Mouse (Mus musculus) left cerebral cortex, adult 2 months (tissue): ENCODE measurements around the gene Hsd17b11. TPM values are rescaled to one million over a fixed set of nuclear protein-coding genes. Genes with fewer than 3 reads are reported as not detected.
A peak's percentile ranks its signal among the peaks of the same experiment; 100 is the strongest.

Experiments used
- DNase-seq, 2 experiments: peaks; one replicate each; pipeline ENCODE4 v3.0.0; 2021 to 2022; ENCODE audit warnings: low spot score in 2 of 2, mixed read lengths in 1 of 2; ENCODE audit errors: extremely low spot score in 1 of 2
- H3K27ac ChIP-seq: fragments of 200-600 bp; 2 replicates; pipeline ENCODE4 v1.8.1; 2022
- H3K4me3 ChIP-seq: fragments of 200-600 bp; 2 replicates; pipeline ENCODE4 v1.8.1; 2022
- CTCF ChIP-seq: fragments of 200-600 bp; IDR thresholded peaks from 2 replicates; pipeline ENCODE4 v1.8.1; 2022; ENCODE audit warnings: antibody characterized with exemption, mild to moderate bottlenecking, moderate library complexity
- intact Hi-C: fragments of 180-260 bp; cut with DNase I; formaldehyde crosslinking; loops from one replicate; pipeline ENCODE4 v1.15.1; 2025
- total RNA-seq, 2 experiments: library from RNA; stranded (reverse); gene quantifications; 2 replicates each; pipeline ENCODE4 v1.2.3; 2021

The Hsd17b11 gene
- total RNA-seq, 2 experiments from 2014 or later = 42.3 to 42.7 TPM

GRCm38 (mm10) chr5:104052956-104053355 is 31.2 kb upstream of the Hsd17b11 start:
- no peak overlapping the region for H3K27ac ChIP-seq
- H3K4me3 ChIP-seq = no peak overlapping the region
- peak; percentile 23 for TF ChIP-seq CTCF
- no peak for DNase-seq
- intact Hi-C loops = no loop called here

- no peak for DNase-seq
- TF ChIP-seq CTCF = no peak; the same call in 1 of the 2 replicates
- no peak overlapping the region; the same call in 1 of the 2 replicates for H3K27ac ChIP-seq
- intact Hi-C loops = loop anchor here (5.0 to 10.0 kb wide), 2 partner anchors 136 to 193 kb away; partner anchors contain the start of gene Klhl8
- H3K4me3 ChIP-seq = peak overlapping the region; percentile 82
These were observed 26.4 kb upstream of the Hsd17b11 start for GRCm38 (mm10) chr5:104048139-104048538.

- no peak for TF ChIP-seq CTCF
- no peak for DNase-seq
- intact Hi-C loops = loop anchor here (2.0 to 10.0 kb wide), 3 partner anchors 27 to 193 kb away; partner anchors contain the start of gene Klhl8
These were observed 25.7 kb upstream of the Hsd17b11 start for GRCm38 (mm10) chr5:104047200-104048105.

GRCm38 (mm10) chr5:104046256-104047199 is 24.8 kb upstream of the Hsd17b11 start, which contains the start of gene Nudt9:
TSS of gene Nudt9 (plus strand) at chr5:104046306.
- Histone ChIP-seq H3K27ac (peak within 1 kb of the TSS; percentile 93), H3K4me3 (peak within 1 kb of the TSS; percentile 82)
- intact Hi-C loops = loop anchor here (2.0 to 10.0 kb wide), 3 partner anchors 28 to 192 kb away; partner anchors contain the start of gene Klhl8
- TF ChIP-seq CTCF = no peak; the same call in 1 of the 2 replicates
- peak; percentile 98 to 99 for DNase-seq

More at GRCm38 (mm10) chr5:104047200-104048105, 25.7 kb upstream of the Hsd17b11 start:
- peak overlapping the region; percentile 91 for H3K27ac ChIP-seq
- peak overlapping the region; percentile 82 for H3K4me3 ChIP-seq

GRCm38 (mm10) chr5:104043704-104044103 is 22.0 kb upstream of the Hsd17b11 start:
- DNase-seq = no peak
- intact Hi-C loops = loop anchor here (10.0 kb wide), 1 partner anchor 189 kb away; no protein-coding TSS in a partner anchor
- no peak overlapping the region for H3K27ac ChIP-seq
- TF ChIP-seq CTCF = no peak
- no peak overlapping the region for H3K4me3 ChIP-seq

GRCm38 (mm10) chr5:104042906-104043305 is 21.2 kb upstream of the Hsd17b11 start:
- intact Hi-C loops = loop anchor here (10.0 kb wide), 1 partner anchor 188 kb away; no protein-coding TSS in a partner anchor
- no peak for DNase-seq
- H3K27ac ChIP-seq = no peak overlapping the region
- no peak for TF ChIP-seq CTCF
- no peak overlapping the region for H3K4me3 ChIP-seq

GRCm38 (mm10) chr5:104039154-104039932 is 17.6 kb upstream of the Hsd17b11 start:
- peak; percentile 81 for TF ChIP-seq CTCF
- intact Hi-C loops = loop anchor here (1.0 kb wide), 1 partner anchor 40 kb away; no protein-coding TSS in a partner anchor
- no peak overlapping the region for H3K27ac ChIP-seq
- no peak overlapping the region for H3K4me3 ChIP-seq
- DNase-seq = peak; percentile 39 to 50

- Histone ChIP-seq H3K27ac (no peak overlapping the region), H3K4me3 (no peak overlapping the region)
- no peak for DNase-seq
- no peak for TF ChIP-seq CTCF
- intact Hi-C loops = no loop called here
These were observed 15.0 kb upstream of the Hsd17b11 start for GRCm38 (mm10) chr5:104036686-104037085.

GRCm38 (mm10) chr5:104035824-104036223 is 14.1 kb upstream of the Hsd17b11 start:
- TF ChIP-seq CTCF = no peak
- H3K27ac ChIP-seq = no peak overlapping the region
- H3K4me3 ChIP-seq = no peak overlapping the region
- DNase-seq = no peak
- intact Hi-C loops = no loop called here

- DNase-seq = no peak
- TF ChIP-seq CTCF = no peak
- Histone ChIP-seq H3K27ac (no peak overlapping the region), H3K4me3 (no peak overlapping the region)
- intact Hi-C loops = no loop called here
These were observed 13.3 kb upstream of the Hsd17b11 start for GRCm38 (mm10) chr5:104035066-104035465.
